Mouse (Mus musculus): ENCODE results near the gene Msantd3. TPM values are rescaled to one million over a fixed set of nuclear protein-coding genes. Genes with fewer than 3 reads are reported as not detected.

The Msantd3 gene
- polyA plus RNA-seq, 1 experiment from 2014 or later = 1.4 TPM

DNA sequence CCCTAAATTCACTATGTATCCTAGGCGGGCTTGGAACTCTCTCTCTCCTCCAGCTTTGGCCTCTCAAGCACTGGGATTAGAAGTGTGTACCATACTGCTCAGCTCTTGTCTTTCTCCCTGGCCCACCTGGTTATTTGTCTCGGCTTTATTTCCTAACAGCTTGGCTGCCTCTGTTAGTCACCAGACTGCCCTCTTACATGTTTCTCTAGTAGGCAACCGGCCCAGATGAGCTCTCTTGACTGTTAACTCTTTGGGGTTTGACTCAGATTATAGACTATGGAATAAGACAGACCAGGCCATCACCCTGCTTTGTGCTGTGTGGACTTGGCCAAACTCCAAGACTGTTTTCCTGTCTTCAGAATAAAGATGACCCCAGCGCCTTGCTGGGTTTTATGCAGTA is 38.7 kb downstream of the Msantd3 start:
- Histone ChIP-seq H3K9ac (ENCODE audit: low read depth, low read length) (no peak overlapping the region), H3K4me1 (ENCODE audit: control insufficient read depth, low read depth, low read length) (no peaks in the 10 kb centered on the region), H3K27me3 (ENCODE audit: control insufficient read depth, insufficient read depth, low read depth, low read length) (no peaks in the 10 kb centered on the region), H3K36me3 (ENCODE audit: control insufficient read depth, insufficient read depth) (no peaks in the 10 kb centered on the region), H3K4me2 (ENCODE audit: low read depth, low read length) (no peak overlapping the region), H3K4me3 (ENCODE audit: low read depth, low read length) (no peak overlapping the region), H3K27ac (ENCODE audit: low read length) (no peak overlapping the region), H3K9me3 (replicated peaks; ENCODE audit: control insufficient read depth, low read length) (no peaks in the 10 kb centered on the region)
- ATAC-seq (ENCODE audit: low read depth) = no peak
- 35% methylated on average over 4 of the region's 4 CpGs for WGBS (ENCODE audit: insufficient replicate concordance)

DNA sequence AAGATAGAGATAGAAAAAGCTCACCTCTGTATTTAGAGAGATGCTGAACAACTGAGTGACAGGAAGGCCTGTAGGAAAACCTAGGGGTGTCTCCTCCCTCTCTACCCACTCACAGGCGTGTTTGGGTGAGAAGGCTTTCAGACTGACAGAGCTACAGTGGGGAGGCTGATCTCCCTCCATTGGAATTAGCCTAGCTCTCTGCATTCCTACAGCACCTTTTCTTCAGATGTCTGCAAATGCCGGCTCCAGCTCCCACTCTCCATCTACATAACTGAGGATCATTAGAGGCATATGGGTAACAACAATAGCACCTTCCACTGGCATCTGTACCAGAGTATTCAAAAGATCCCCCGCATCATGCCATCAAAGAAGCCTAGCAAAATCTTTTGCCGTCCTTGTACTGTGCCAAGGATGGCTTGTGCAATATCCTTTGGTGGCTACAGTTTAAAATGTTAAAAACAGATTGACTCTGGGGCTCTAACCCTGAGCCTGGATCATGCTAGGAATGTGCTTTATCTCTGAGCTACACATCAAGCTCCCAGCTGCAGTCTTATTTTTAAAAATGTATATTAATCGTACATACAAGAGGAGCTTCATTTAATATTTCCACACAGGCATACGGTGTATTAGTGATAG is 39.9 kb downstream of the Msantd3 start:
- Histone ChIP-seq H3K27ac (ENCODE audit: low read length) (no peak overlapping the region), H3K27me3 (ENCODE audit: control insufficient read depth, insufficient read depth, low read depth, low read length) (peaks cover 6% of the 10 kb centered on the region)
- 54% methylated on average over 6 of the region's 6 CpGs for WGBS (ENCODE audit: insufficient replicate concordance)

GRCm38 (mm10) chr4:48581201-48581600 is 41.5 kb downstream of the Msantd3 start:
- no peak for ATAC-seq (ENCODE audit: low read depth)
- H3K27me3 ChIP-seq (ENCODE audit: control insufficient read depth, insufficient read depth, low read depth, low read length) = peaks cover 23% of the 10 kb centered on the region
- H3K36me3 ChIP-seq (ENCODE audit: control insufficient read depth, insufficient read depth) = no peaks in the 10 kb centered on the region
- no peak overlapping the region for H3K4me2 ChIP-seq (ENCODE audit: low read depth, low read length)
- 28% methylated on average over 2 of the region's 2 CpGs for WGBS (ENCODE audit: insufficient replicate concordance)
- H3K9ac ChIP-seq (ENCODE audit: low read depth, low read length) = no peak overlapping the region
- H3K4me1 ChIP-seq (ENCODE audit: control insufficient read depth, low read depth, low read length) = no peaks in the 10 kb centered on the region
- no peak overlapping the region for H3K4me3 ChIP-seq (ENCODE audit: low read depth, low read length)
- H3K9me3 ChIP-seq (replicated peaks; ENCODE audit: control insufficient read depth, low read length) = no peaks in the 10 kb centered on the region
- no peak overlapping the region for H3K27ac ChIP-seq (ENCODE audit: low read length)

More for the DNA sequence above, 39.9 kb downstream of the Msantd3 start:
- Histone ChIP-seq H3K9me3 (replicated peaks; ENCODE audit: control insufficient read depth, low read length) (no peaks in the 10 kb centered on the region), H3K36me3 (ENCODE audit: control insufficient read depth, insufficient read depth) (no peaks in the 10 kb centered on the region), H3K4me2 (ENCODE audit: low read depth, low read length) (no peak overlapping the region), H3K4me3 (ENCODE audit: low read depth, low read length) (no peak overlapping the region), H3K4me1 (ENCODE audit: control insufficient read depth, low read depth, low read length) (no peaks in the 10 kb centered on the region), H3K9ac (ENCODE audit: low read depth, low read length) (no peak overlapping the region)
- ATAC-seq (ENCODE audit: low read depth) = no peak

- H3K4me2 ChIP-seq (ENCODE audit: low read depth, low read length) = no peak overlapping the region
- no peaks in the 10 kb centered on the region for H3K9me3 ChIP-seq (replicated peaks; ENCODE audit: control insufficient read depth, low read length)
- H3K36me3 ChIP-seq (ENCODE audit: control insufficient read depth, insufficient read depth) = no peaks in the 10 kb centered on the region
- no peak overlapping the region for H3K4me3 ChIP-seq (ENCODE audit: low read depth, low read length)
- no peaks in the 10 kb centered on the region for H3K4me1 ChIP-seq (ENCODE audit: control insufficient read depth, low read depth, low read length)
- no peak overlapping the region for H3K9ac ChIP-seq (ENCODE audit: low read depth, low read length)
- H3K27ac ChIP-seq (ENCODE audit: low read length) = no peak overlapping the region
- no peak for ATAC-seq (ENCODE audit: low read depth)
- H3K27me3 ChIP-seq (ENCODE audit: control insufficient read depth, insufficient read depth, low read depth, low read length) = peaks cover 24% of the 10 kb centered on the region
- WGBS (ENCODE audit: insufficient replicate concordance) = 50% methylated on average over 2 of the region's 3 CpGs
Measured at GRCm38 (mm10) chr4:48581993-48582392, 42.3 kb downstream of the Msantd3 start.

DNA sequence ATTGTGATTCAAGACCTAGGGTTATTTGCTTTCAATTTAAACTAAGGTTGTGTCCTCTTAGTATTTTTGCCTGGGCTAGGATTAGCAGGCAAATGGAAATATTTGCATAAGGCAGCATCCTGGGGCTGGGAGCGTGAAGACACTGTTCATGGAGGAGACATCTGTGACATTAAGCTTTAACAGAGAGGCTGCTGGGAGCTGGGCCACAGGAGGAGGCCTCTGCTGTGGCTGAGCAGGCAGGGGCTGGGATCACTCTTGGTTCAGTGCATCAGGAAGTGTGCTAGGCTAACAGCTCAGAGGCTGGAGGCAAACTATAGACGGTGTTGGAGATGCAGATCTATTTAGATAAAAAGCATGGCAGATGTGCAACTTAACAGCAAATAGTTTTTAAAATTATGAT is 43.2 kb downstream of the Msantd3 start:
- Histone ChIP-seq H3K4me2 (ENCODE audit: low read depth, low read length) (no peak overlapping the region), H3K9ac (ENCODE audit: low read depth, low read length) (no peak overlapping the region), H3K27ac (ENCODE audit: low read length) (no peak overlapping the region), H3K27me3 (ENCODE audit: control insufficient read depth, insufficient read depth, low read depth, low read length) (peaks cover 24% of the 10 kb centered on the region), H3K4me3 (ENCODE audit: low read depth, low read length) (no peak overlapping the region), H3K9me3 (replicated peaks; ENCODE audit: control insufficient read depth, low read length) (no peaks in the 10 kb centered on the region), H3K4me1 (ENCODE audit: control insufficient read depth, low read depth, low read length) (no peaks in the 10 kb centered on the region), H3K36me3 (ENCODE audit: control insufficient read depth, insufficient read depth) (no peaks in the 10 kb centered on the region)
- ATAC-seq (ENCODE audit: low read depth) = no peak
- WGBS (ENCODE audit: insufficient replicate concordance) = 58% methylated on average over 2 of the region's 2 CpGs

DNA sequence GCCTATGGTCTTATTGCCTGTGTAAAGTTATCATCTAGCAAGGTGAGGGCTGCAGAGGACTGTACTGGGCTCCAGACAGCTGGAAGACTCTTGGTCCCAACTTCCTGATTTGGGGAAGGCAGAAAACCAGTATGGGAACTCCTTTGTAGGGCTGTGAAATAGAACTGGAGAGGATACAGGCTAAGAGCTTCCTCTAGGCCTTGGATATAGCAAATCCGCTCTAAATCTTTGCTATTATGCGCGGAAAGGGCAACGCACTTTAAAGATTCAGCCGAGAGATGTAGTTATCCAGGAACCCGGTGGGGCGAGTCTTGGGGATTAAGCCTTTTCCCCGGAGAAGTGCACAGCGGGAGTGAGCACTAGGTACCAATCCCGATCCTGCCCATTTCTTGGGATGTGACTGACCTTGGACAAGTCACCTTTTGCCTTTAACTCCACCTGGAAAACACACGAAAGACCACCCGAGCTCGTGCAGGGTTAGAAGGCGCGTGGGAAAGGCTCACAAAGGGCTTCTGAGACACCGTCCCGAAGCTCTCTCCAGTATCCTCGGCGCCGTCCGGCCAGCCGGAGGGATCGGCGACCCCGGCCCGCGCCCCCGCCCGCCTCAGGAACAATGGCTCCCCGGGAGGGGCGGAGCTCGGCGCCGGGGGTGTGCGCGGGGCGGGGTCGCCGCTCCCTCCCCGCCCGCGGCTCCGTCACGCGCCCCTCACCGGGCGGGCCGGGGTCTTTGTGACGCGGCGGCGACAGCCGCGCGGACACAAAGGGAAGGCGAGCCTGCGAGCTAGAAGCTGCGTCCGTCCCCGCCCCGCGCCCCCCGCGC is 44.9 kb downstream of the Msantd3 start, which contains the start of gene Tmeff1:
Tmeff1 (plus strand) TSS at position 754 of the 820 bp plus-strand sequence.
- peak within 1 kb of the TSS; percentile 16; the same call in 1 of the 2 replicates for H3K9ac ChIP-seq (ENCODE audit: low read depth, low read length)
- peak within 1 kb of the TSS; percentile 61 for H3K4me3 ChIP-seq (ENCODE audit: low read depth, low read length)
- H3K27me3 ChIP-seq (ENCODE audit: control insufficient read depth, insufficient read depth, low read depth, low read length) = peaks cover 24% of the 10 kb centered on the region
- ATAC-seq (ENCODE audit: low read depth) = no peak
- H3K4me1 ChIP-seq (ENCODE audit: control insufficient read depth, low read depth, low read length) = no peaks in the 10 kb centered on the region
- H3K27ac ChIP-seq (ENCODE audit: low read length) = no peak within 1 kb of the TSS
- H3K36me3 ChIP-seq (ENCODE audit: control insufficient read depth, insufficient read depth) = no peaks in the 10 kb centered on the region
- H3K9me3 ChIP-seq (replicated peaks; ENCODE audit: control insufficient read depth, low read length) = no peaks in the 10 kb centered on the region
- H3K4me2 ChIP-seq (ENCODE audit: low read depth, low read length) = peak within 1 kb of the TSS; percentile 70
- WGBS (ENCODE audit: insufficient replicate concordance) = 4% methylated on average over 61 of the region's 64 CpGs

GRCm38 (mm10) chr4:48585241-48586098 is 45.7 kb downstream of the Msantd3 start:
- H3K36me3 ChIP-seq (ENCODE audit: control insufficient read depth, insufficient read depth) = no peaks in the 10 kb centered on the region
- 0 out of 2 replicates have a peak, but pooled peaks have one; percentile 32 for ATAC-seq (ENCODE audit: low read depth)
- H3K9me3 ChIP-seq (replicated peaks; ENCODE audit: control insufficient read depth, low read length) = no peaks in the 10 kb centered on the region
- peaks cover 24% of the 10 kb centered on the region for H3K27me3 ChIP-seq (ENCODE audit: control insufficient read depth, insufficient read depth, low read depth, low read length)
- H3K9ac ChIP-seq (ENCODE audit: low read depth, low read length) = peak overlapping the region; percentile 16; the same call in 1 of the 2 replicates
- WGBS (ENCODE audit: insufficient replicate concordance) = under 1% methylated on average over 86 of the region's 92 CpGs
- H3K4me1 ChIP-seq (ENCODE audit: control insufficient read depth, low read depth, low read length) = no peaks in the 10 kb centered on the region
- peak overlapping the region; percentile 61 for H3K4me3 ChIP-seq (ENCODE audit: low read depth, low read length)
- no peak overlapping the region for H3K27ac ChIP-seq (ENCODE audit: low read length)
- H3K4me2 ChIP-seq (ENCODE audit: low read depth, low read length) = peak overlapping the region; percentile 70

DNA sequence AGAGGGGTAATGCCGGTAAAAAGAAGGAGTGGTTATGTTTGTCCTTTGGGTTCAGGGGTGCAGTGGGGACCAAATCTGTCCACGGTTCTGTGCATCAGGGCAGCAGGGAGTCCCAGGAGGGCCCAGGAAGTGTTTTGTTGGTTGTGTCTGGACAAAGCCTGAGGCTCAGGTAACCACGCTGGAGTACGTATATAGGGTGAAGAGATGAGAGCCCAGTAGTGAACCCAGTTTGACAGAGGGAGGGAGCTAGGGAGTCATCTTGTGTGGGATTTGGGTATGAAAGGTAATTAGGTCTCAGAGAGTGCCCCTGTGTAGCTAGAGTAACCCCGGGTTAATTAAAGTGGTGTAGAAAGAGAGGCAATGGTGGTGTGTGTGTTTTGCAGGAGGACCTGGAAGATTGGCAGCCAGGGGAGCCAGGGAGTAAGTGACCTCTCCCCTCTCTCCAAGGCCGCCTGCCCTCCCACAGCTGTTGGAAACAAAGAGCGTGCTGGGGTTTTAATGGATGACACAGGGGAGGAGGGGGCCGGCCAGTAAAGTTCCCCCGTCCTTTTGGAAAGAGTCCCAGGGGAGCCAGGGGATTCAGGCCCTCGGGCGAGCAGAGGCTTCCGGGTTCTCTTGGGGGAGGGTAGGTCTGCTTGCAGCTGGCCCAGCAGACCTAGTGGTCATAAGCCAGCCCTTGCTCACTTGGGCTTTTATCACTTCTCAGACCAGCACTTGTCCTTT is 46.5 kb downstream of the Msantd3 start:
- Histone ChIP-seq H3K9ac (ENCODE audit: low read depth, low read length) (no peak overlapping the region), H3K27me3 (ENCODE audit: control insufficient read depth, insufficient read depth, low read depth, low read length) (peaks cover 24% of the 10 kb centered on the region), H3K4me2 (ENCODE audit: low read depth, low read length) (peak overlapping the region; percentile 70), H3K27ac (ENCODE audit: low read length) (no peak overlapping the region), H3K4me3 (ENCODE audit: low read depth, low read length) (peak overlapping the region; percentile 61), H3K9me3 (replicated peaks; ENCODE audit: control insufficient read depth, low read length) (no peaks in the 10 kb centered on the region), H3K36me3 (ENCODE audit: control insufficient read depth, insufficient read depth) (no peaks in the 10 kb centered on the region), H3K4me1 (ENCODE audit: control insufficient read depth, low read depth, low read length) (no peaks in the 10 kb centered on the region)
- ATAC-seq (ENCODE audit: low read depth) = no peak
- WGBS (ENCODE audit: insufficient replicate concordance) = 17% methylated on average over 12 of the region's 12 CpGs
